Mouse (Mus musculus) lung, postnatal 10 days (tissue): ENCODE results near the gene Snap25.

Source experiments
- DNase-seq: peaks from one replicate; pipeline ENCODE4 v3.0.0; 2021

The Snap25 gene

DNA sequence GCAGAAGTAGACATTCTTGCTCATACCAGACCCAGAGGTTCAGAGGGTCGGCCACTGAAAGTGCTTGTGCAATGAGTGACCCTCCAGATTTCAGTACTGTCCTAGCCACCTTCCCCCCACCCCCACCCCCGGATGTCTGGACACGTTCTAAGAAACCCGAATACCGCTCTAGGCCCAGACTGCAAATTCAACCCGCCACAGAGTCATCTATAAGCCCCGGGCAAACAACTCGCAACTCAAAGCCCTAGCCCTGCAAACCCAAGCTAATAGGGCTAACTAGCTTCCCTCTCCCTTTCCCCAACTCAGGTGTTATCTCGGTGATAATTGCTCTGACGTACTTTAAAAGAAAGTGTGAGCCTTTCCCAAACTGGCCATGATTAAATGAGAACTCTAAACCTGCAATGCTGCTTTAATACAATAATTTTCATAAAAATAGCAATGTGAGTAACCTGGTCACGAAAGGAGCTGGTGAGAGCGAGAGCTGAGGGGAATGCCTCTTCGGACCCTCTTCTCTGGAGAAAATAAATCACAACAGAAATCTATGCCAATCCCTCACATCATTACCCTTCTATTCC, 725 bp upstream of the Snap25 start:
- no peak for DNase-seq

DNA sequence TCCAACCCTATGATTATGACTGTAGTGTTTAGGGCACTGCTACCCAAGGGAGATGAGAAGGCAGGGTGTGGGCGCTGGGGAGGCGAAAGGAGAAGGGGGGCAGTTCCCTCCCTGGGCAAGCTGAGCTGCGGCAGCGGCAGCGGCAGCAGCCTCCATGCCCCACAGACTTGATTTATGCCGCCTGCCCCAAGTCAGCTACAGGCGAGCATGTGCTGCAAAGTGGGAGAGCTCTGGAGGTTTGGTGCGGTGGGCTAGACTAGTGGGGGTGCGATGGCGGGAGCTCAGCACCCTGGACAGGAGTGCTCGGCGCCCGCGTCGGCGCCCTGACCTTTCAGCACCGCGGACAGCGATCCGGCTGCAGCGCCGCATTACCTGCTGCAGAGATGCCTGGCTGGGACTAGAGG, 757 bp downstream of the Snap25 start:
- peak; percentile 87 for DNase-seq

DNA sequence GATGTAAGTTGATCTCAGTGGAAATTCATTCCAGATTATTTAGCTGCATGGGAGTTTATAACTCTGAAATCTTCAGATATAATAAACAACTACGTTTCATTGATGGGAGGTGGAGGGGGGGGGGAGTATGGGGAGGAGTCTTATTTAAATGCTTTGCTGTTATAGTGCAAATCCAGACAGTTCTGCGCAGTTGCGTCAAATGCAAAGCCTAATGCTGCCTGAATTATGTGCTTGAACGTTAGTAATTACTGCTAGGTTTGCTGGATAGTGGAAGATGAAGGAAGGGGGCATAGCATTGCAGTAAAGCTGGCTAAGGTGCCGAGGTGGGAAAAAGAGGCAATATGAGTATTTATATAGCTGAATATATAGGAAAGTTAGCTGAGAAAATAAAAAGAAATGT, 2.3 kb downstream of the Snap25 start:
- DNase-seq: no peak

DNA sequence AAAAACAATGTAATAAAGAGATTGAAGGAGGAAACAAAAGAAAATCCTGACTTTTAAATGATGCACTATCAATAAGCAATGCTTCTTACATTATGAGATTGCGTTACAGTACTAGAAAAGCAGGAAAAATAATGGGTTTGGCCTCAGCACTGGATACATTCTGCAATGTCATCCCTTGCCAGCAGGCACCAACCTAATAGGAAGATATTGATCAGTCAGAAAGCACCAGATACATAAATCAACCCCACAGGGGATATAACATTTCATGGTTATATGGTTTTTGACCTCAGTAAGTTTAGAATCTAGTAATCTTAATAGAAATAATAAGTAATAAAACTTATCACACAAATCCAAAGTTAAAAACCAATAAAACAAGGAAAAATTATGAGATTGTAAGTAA, 3.1 kb downstream of the Snap25 start:
- DNase-seq: no peak

DNA sequence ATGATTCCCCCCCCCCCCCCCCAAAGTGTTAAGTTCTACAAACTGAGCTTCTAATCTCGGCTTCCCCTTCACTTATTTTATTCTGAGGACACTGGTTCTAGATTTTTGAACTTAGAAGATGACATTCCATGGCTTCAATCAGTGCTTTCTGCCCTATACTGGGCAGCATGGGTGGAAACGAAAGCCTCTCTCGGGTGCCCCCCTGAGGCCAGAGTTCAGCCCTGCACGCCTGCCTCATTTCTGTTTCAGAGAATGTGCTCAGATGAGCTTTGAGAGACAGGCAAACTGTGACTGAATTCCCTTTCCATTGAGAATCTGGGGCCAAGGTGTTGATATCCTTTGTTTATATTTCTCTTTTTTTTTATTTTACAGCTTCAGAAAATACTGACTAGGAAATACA, 7.0 kb downstream of the Snap25 start:
- peak; percentile 55 for DNase-seq

DNA sequence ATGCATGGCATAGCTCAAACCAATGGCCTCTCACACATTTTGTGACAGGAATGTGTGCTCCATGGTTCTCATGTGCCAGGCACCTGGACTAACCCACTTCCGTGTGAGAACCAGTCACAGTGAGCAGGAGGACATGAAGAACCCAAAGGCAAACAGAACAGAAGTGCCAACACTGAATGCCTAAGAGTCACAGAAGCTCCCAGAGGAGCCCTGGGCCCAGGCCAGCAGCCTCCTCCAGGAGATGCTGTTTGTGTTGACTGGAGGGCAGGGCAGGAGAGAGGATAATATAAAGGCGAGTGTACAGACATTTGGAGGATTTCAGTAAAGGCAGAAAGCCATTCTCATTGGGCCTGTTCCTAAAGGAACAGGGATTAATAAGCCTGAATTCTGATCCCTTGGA, 25.0 kb downstream of the Snap25 start:
- DNase-seq: no peak

DNA sequence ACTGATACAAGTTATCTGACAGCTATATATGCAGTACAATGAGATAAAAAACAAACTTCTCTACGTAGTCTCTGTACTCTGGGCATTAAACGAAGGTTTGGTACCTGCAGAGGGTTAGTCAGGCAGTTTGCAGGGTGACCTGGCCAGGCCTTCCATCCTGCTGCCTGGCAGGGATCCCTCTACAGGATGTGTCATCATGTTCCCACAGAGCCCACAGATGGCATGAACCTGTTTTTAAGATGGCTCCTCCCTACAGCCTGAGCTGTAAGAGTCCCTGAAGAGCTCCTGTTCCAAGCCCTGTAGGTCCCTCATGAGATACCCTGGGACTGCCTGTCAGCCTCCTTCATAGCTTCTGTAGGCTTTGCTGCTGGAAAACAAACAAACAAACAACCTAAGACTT, 29.0 kb downstream of the Snap25 start:
- DNase-seq: no peak

DNA sequence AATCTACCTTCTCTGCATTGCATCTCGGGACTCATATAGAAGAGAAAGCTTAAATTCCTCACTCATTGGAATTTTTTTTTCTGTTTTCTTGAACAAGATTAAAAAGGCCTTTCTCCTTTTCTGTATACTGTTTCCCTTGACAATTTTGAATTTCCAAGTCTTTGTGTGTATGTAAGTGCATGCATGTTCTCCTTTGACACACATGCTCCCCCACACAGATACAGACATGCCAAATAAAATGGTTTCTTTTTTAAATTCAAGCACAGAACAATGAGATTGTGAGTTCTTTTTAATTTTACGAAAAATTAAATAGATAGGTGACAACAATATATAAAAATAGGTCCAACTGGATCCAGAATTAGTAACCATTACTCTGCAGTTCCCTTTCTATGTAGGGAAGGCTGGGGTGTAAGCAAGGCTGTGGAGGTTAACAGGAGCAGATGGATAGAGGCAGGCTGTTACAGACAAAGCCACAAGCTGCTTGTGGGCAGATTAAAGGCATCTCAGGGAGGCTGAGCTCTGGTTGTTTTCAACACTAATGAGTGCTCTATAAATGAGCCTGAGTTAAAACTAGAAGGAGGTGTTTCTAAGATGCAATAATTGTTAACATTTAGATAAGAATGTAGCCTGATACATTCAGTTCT, 31.6 kb downstream of the Snap25 start:
- no peak for DNase-seq

DNA sequence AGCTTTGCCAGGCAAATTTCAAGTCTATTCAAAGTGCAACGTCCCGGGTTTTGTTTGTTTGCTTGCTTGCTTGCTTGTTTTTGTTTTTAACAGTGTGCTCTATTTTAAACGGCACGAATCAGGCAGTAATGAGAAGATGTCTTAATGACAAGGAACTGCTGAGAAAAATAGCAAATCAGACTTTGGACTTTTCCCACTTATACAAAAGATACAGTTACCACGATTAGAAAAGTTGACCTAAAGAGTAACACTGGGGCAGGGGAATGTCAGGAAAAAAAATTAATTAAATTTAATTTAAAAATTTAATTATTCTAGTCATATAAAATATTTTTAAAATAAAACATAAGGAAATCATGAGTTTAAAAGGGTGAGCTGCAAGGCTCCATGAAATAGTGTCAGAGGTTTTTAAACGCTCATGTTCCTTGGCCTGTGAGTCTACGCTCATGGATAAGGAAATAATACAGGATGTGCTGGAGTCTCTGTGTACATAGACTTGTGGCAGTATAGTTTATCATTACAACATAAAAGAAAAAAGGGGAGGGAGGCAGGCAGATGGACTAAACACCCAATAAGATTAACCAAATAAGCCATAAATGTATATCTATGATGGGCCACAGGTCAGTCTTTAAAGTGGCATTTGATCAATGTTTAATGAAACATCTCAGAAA, 32.2 kb downstream of the Snap25 start:
- DNase-seq: no peak

DNA sequence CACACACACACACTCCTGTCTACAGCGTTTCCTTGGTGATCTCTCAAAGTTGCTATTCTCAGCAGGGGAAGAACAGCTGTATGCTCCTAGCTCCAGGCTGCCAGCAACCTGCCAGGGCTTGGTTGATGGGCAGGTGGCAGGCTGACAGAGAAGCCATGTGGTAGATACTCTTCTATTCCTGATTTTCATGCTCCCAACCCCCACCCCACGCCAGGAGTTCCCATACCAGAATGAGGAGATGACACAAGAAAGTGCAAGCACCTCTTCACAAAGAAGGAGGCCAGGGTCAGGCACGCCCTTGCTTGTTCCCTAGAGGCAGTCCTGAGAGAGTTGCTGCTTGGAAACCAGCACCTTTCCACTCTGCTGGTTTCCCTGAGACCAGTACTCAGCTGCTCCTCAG, 40.4 kb downstream of the Snap25 start:
- no peak for DNase-seq

DNA sequence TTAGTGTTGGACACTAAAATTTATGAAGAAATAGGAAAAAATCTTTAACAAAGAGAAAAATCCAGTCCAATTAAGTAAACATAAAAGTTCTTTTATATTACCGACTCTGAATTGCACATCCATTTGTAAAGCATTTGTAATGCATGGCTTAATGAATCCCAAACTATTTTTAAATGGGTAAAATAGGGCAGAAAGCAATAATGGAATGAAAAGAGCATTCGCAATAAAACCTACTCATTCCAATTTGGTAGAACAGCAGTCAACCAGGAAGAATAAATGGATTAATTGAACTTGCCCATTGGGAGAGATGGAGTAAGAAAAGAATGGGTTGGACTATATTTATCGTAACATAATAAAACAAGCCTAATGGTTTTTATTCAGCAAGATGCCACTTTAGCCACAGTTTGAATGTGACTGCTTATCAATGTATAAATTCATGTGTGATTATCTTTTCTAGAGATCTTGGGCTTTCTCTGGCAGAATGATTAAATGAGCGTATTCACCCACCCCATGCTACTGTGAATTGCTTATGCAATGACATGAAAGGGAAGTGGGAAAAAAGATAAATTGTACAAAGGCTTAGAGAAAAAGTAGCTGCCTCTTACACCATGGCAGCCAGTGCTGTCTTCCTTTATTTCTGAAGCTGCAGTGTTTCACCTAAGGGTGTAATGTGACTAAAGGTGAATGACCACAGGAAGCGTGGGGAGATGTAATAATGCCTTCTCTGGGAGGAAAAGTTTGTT, 45.7 kb downstream of the Snap25 start:
- DNase-seq: no peak

DNA sequence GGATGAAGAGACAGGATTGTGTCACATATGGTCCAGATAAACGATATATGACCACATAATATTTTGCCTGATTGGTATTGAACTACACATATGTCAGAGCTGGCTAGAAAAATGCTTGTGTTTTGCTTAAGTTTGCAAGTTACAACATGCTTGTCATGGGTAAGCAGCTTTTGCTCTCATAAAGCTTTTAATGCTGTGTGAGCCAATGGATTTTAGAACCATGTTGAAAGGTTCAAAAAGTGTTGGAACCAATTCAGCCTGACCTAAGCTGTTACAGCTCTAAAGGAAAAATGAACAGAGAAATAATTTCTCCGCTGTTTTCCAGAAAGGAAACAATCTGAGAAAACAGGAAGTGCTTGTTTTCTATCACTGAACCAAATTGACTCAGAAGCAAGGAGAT, 64.9 kb downstream of the Snap25 start:
- no peak for DNase-seq

DNA sequence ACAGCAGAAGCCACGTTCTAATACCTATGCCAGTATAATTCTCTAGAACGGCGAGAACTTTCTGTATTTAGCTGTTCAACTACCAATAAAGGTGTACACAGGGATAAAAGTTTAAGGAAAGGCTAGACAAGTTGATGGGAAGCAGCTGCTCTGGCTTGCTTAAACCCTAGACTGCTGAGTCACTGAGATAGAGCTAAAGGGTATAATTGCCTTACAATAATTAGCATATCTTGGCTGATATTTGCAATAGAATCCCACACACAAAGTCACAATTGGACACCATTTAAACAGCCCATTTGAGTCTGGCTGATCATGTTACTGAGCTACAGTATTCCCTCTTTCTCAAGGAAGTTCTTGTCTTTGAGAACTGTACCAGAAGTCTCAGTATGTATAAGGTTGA, 65.4 kb downstream of the Snap25 start:
- no peak for DNase-seq

DNA sequence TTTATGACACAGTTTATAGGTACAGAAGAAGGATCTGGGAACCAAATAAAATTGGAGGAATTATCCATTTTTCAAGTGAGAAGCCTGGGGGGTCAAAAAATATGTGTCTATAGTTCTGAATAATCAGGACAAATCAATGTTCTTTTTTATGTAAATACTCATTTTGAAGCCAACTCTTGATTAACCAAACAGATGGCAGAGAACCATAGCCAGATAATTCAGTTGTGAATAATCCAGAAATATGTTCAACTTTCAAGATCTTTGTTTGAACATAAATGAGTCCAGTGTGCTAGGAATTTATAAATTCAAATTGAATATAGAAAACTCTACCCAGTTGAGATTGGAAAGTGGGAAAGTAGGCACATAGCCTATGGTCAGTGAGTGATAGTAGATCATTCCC, 67.0 kb downstream of the Snap25 start:
- no peak for DNase-seq

DNA sequence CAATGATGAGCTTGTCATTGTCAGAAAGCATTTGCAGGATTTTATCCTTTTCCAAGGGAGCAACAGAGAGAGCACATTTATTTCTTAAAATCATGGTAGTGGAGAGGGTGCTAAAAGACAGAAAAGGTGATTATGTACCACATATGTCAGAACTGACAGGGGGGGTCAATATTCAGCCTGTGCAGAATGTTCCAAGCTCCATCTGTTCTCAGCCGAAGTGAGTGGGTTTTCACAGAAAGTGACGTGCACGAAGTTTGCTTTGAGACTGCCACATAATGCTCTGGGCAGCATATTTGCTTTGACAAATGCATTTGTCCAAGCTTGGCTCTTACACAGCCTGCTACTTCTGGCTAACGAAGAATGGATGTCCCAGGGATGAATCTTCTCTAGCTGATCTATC, 71.1 kb downstream of the Snap25 start:
- no peak for DNase-seq

DNA sequence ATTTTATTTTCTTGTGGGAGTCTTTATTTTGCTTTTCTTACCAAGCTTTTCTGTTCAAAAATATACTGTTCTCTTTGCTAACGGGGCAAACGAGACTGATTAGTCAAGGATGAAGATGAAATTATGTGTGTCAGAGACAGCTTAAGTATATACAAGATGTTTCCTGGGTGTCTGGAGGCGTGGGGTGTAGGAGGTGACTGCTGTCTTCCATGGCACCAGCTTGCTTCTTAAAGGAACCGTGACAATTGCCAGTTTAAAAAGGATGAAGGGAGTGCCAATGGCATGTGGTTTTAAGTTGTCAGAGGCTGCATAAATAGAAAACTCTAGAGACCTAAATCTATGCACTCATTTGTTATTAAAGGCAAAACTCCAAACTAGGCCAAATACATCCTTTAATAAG, 75.1 kb downstream of the Snap25 start:
- no peak for DNase-seq

DNA sequence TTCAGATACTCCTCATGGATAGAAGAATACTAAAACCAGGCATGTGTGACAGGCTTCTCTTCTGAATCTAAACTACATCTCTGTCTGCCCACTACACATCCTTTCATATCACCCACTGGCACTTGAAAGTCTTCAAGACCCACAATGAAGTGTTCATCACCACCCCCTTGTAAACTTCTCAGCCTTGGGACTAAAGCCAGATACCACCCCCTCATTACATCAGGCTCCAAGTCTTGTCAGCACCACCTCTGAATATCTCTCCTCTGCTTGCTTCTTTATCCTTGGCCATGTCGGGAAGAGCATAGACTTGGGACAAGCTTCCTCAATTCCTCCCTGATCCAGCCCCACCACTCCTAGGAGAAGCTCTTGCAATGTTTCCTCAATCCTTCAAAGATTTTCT, 83.3 kb downstream of the Snap25 start:
- no peak for DNase-seq

DNA sequence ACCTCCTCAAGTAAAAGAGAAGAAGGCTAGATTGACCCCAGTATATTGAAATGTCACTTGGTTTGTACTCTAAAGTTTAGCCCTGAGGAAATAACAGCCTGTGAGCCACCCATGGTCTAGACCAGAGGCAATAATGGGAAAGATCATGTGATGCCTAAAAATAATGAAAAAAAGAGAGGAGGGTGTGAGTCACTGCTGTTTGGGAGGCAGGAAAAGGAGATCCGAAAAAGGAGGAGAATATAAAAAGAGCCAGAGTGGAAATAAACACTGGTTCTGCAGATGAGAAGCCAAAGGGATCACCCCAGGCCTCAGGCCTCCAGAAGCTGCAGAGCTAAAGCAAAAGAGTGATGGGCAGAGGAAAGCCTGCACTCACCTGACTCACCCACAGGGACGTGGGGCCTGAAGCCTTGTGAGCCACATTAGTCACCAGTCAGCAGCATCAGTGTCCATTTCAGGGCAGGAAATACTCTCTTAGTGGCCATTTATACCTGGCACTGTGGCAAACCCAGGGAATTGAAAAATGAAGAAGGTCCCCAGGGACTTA, 85.7 kb downstream of the Snap25 start:
- DNase-seq: no peak

DNA sequence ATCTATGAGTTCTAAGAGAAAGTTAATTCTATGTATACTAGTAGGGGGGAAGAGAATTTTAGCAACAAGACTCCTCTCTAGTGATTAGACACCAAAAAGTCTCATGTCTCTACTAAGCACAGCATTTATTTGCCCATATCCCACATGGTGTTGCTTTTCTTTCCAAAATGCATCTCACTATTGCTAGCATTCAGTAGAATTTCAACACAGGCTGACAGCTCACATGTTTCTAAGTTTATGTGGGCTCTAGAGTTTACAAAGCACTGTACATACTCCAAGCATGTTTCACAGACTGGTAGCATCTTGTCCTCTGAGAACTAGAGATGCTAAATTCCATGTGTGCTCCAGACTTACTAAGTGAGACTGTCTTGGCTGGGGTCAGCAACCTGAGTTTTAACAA, 87.8 kb downstream of the Snap25 start:
- DNase-seq: no peak

DNA sequence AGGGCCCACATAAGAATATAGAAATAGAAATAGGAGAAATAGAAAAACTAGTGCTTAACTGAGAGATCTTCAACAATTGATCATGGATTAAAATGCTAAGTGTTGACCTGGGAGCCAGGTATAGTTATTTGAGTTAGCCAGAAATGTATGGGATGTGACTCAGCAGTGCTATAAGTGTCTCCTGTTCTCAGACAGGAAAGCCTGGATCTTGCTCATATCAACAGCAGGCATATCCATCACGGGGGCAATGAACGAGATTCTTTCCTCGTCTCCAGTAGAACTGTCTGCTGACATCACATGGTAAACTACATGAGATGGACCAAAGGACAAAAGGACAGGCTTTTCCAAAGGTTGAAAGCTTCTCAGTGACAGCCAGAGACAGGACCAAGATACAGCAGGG, 88.8 kb downstream of the Snap25 start:
- no peak for DNase-seq

DNA sequence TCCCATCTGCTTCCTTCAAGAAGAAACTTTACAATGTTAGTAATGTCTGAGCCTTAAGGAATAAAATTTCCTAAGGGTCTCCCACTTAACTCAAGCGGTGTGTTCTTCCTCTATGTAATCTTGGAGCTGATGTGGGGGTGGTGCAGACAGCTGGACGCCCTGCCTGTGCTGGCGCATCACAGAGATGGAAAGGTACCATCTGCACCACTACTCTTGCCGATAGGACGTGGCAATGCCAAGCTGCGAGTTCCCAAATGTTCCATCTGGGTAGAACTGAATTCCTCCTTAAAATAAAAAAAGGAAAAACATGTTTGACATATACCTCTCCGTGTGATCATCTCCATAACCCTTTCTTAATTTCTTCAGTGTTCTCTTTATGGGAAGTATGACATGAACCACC, 89.9 kb downstream of the Snap25 start:
- DNase-seq: no peak

DNA sequence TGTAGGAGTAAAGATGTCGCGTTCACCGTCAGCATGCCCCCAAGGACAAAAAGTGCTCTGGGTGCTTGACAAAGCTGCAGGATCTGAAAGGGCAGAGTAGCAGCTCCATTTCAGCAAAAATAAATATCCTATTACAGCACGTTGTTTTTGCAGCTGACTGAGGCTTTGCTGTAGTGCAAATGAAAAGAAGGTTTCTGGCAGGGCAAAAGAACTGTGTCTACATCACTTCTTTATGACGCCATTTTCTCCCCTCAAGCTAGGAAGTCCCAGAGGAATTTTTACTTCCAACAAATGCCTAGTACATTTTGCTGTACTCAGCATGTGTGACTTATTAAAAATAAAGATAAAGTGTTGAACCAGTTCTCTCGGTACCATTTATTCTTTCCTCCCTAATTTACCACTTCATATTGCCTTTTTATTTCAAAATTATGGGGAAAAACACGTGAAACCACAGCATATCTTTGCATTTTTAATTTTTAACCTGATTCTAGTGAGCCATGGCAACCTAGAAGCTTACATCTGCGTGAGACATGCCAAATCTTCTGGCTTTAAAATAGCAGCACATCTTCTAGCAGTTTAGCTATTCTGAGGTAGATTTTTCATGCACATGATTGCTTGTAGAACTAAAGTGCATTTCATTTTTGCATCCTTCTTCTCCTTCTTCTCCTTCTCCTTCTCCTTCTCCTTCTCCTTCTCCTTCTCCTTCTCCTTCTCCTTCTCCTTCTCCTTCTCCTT, 94.9 kb downstream of the Snap25 start:
- no peak for DNase-seq

DNA sequence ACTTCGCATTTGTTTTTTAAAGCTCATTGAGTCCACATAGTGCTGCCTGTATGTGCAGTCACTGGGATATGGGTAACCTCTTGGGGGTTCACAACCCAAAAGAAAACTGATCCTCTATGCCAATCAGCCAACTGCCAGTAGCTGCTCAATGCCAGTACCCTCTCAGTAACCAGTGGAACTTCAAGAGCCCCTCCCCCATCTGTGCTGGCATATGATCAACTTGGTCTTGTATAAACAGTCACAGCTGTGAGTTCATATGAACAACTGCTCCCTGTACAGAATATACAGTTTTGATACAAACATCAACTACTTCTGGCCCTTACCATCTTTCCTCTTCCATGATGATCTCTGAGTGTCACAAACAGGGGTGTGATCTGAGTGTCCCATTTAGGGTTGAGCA, 98.1 kb downstream of the Snap25 start:
- peak; percentile 13 for DNase-seq
